Mouse (Mus musculus): Measurements from ENCODE around the gene Adamtsl5. TPM values are rescaled to one million over a fixed set of nuclear protein-coding genes. Genes with fewer than 3 reads are reported as not detected.

Gene Adamtsl5
- polyA plus RNA-seq, 1 experiment from 2014 or later = 1.1 TPM

- Histone ChIP-seq H3K27me3 (replicated peaks) (peaks cover 17% of the 10 kb centered on the region; the same call in 1 of the 2 replicates), H3K9me3 (no peaks in the 10 kb centered on the region), H3K4me3 (no peak overlapping the region), H3K4me2 (replicated peaks) (peak overlapping the region; percentile 86), H3K27ac (no peak overlapping the region), H3K9ac (peak overlapping the region; percentile 95; the same call in 1 of the 2 replicates), H3K36me3 (peaks cover 31% of the 10 kb centered on the region), H3K4me1 (peaks cover 75% of the 10 kb centered on the region)
- WGBS = 75% methylated on average over 8 of the region's 8 CpGs
- ATAC-seq (ENCODE audit: low FRiP score, low read depth) = no peak
Observed at GRCm38 (mm10) chr10:80297526-80298133, 50.6 kb downstream of the Adamtsl5 start.

- Histone ChIP-seq H3K4me2 (replicated peaks) (peak overlapping the region; percentile 78), H3K27me3 (replicated peaks) (peaks cover 15% of the 10 kb centered on the region; the same call in 1 of the 2 replicates), H3K36me3 (peaks cover 23% of the 10 kb centered on the region), H3K4me1 (peaks cover 67% of the 10 kb centered on the region), H3K9ac (peak overlapping the region; percentile 95; the same call in 1 of the 2 replicates), H3K9me3 (no peaks in the 10 kb centered on the region), H3K27ac (peak overlapping the region; percentile 53; the same call in 1 of the 2 replicates), H3K4me3 (peak overlapping the region; percentile 2; the same call in 1 of the 2 replicates)
- ATAC-seq (ENCODE audit: low FRiP score, low read depth) = no peak
- WGBS = 73% methylated on average over 5 of the region's 5 CpGs
Observed at GRCm38 (mm10) chr10:80296824-80297223, 51.4 kb downstream of the Adamtsl5 start.

- under 1% methylated on average over 26 of the region's 26 CpGs for WGBS
- H3K27ac ChIP-seq = peak within 1 kb of the TSS; percentile 71
- H3K36me3 ChIP-seq = peaks cover 19% of the 10 kb centered on the region
- peaks cover 12% of the 10 kb centered on the region; the same call in 1 of the 2 replicates for H3K27me3 ChIP-seq (replicated peaks)
- H3K4me1 ChIP-seq = peaks cover 61% of the 10 kb centered on the region
- peak; percentile 55 for ATAC-seq (ENCODE audit: low FRiP score, low read depth)
- H3K9ac ChIP-seq = peak within 1 kb of the TSS; percentile 95
- no peaks in the 10 kb centered on the region for H3K9me3 ChIP-seq
- H3K4me3 ChIP-seq = peak within 1 kb of the TSS; percentile 43
- H3K4me2 ChIP-seq (replicated peaks) = peak within 1 kb of the TSS; percentile 84
Observed at GRCm38 (mm10) chr10:80295618-80296425, 52.4 kb downstream of the Adamtsl5 start, which contains the start of gene Apc2. Gene Apc2, plus strand, starts transcription at chr10:80295977.

- Histone ChIP-seq H3K27me3 (replicated peaks) (0 out of 2 replicates have a peak, but pooled peaks cover 7% of the 10 kb centered on the region), H3K9me3 (no peaks in the 10 kb centered on the region), H3K4me1 (peaks cover 55% of the 10 kb centered on the region), H3K9ac (no peak overlapping the region), H3K36me3 (peaks cover 19% of the 10 kb centered on the region), H3K4me3 (no peak overlapping the region), H3K27ac (no peak overlapping the region), H3K4me2 (replicated peaks) (peak overlapping the region; percentile 84)
- ATAC-seq (ENCODE audit: low FRiP score, low read depth) = no peak
- 40% methylated on average over 7 of the region's 7 CpGs for WGBS
Observed at GRCm38 (mm10) chr10:80294788-80295303, 53.4 kb downstream of the Adamtsl5 start.

- 78% methylated on average over 4 of the region's 4 CpGs for WGBS
- no peak overlapping the region; the same call in 1 of the 2 replicates for H3K9ac ChIP-seq
- peaks cover 19% of the 10 kb centered on the region for H3K36me3 ChIP-seq
- ATAC-seq (ENCODE audit: low FRiP score, low read depth) = no peak
- no peak overlapping the region for H3K27ac ChIP-seq
- H3K4me1 ChIP-seq = peaks cover 50% of the 10 kb centered on the region
- no peaks in the 10 kb centered on the region for H3K9me3 ChIP-seq
- 0 out of 2 replicates have a peak overlapping the region, but pooled peaks have one; percentile 91 for H3K4me3 ChIP-seq
- H3K27me3 ChIP-seq (replicated peaks) = 0 out of 2 replicates have a peak, but pooled peaks cover 6% of the 10 kb centered on the region
- H3K4me2 ChIP-seq (replicated peaks) = peak overlapping the region; percentile 84
Observed at GRCm38 (mm10) chr10:80294311-80294710, 53.9 kb downstream of the Adamtsl5 start.

GRCm38 (mm10) chr10:80293325-80293724, 54.9 kb downstream of the Adamtsl5 start:
- H3K4me2 ChIP-seq (replicated peaks) = peak overlapping the region; percentile 84
- ATAC-seq (ENCODE audit: low FRiP score, low read depth) = no peak
- no peak overlapping the region for H3K27ac ChIP-seq
- H3K9ac ChIP-seq = peak overlapping the region; percentile 97
- H3K27me3 ChIP-seq (replicated peaks) = no peaks in the 10 kb centered on the region
- peaks cover 46% of the 10 kb centered on the region for H3K4me1 ChIP-seq
- peak overlapping the region; percentile 91 for H3K4me3 ChIP-seq
- peaks cover 26% of the 10 kb centered on the region for H3K36me3 ChIP-seq
- no peaks in the 10 kb centered on the region for H3K9me3 ChIP-seq
- 32% methylated on average over 14 of the region's 14 CpGs for WGBS

- peaks cover 38% of the 10 kb centered on the region for H3K4me1 ChIP-seq
Observed at GRCm38 (mm10) chr10:80292251-80293146, 55.7 kb downstream of the Adamtsl5 start, which contains the start of gene Rps15. Gene Rps15, plus strand, starts transcription at chr10:80292453.

More at GRCm38 (mm10) chr10:80292251-80293146, 55.7 kb downstream of the Adamtsl5 start, which contains the start of gene Rps15:
- Histone ChIP-seq H3K4me3 (peak within 1 kb of the TSS; percentile 91), H3K27me3 (replicated peaks) (no peaks in the 10 kb centered on the region), H3K4me2 (replicated peaks) (peak within 1 kb of the TSS; percentile 84), H3K36me3 (peaks cover 33% of the 10 kb centered on the region), H3K9ac (peak within 1 kb of the TSS; percentile 97), H3K9me3 (no peaks in the 10 kb centered on the region), H3K27ac (peak within 1 kb of the TSS; percentile 79; the same call in 1 of the 2 replicates)
- ATAC-seq (ENCODE audit: low FRiP score, low read depth) = peak; percentile 74
- WGBS = under 1% methylated on average over 72 of the region's 72 CpGs

Small RNA genes within 50 kb of the gene (microRNA-seq; reads per million reads assigned to microRNA genes)
- not detected for gene Gm22721

Other genes starting within 250 kb of the Adamtsl5 start
- 15.1 and 15.4 TPM in 2 replicates for gene Sbno2, start 242.8 kb downstream of the Adamtsl5 start, polyA plus RNA-seq (2016; fragmentation: Nextera tagmentation; extraction: Ambion mirVana)
- gene Stk11, start 232.6 kb downstream of the Adamtsl5 start, polyA plus RNA-seq (2016; fragmentation: Nextera tagmentation; extraction: Ambion mirVana) = 17.4 and 23.9 TPM in 2 replicates
- gene Atp5d, start 209.8 kb downstream of the Adamtsl5 start, polyA plus RNA-seq (2016; fragmentation: Nextera tagmentation; extraction: Ambion mirVana) = 396 and 422 TPM in 2 replicates
- 26.5 and 27.3 TPM in 2 replicates for gene Cbarp, start 207.6 kb downstream of the Adamtsl5 start, polyA plus RNA-seq (2016; fragmentation: Nextera tagmentation; extraction: Ambion mirVana)
- 40.8 and 45.1 TPM in 2 replicates for gene Midn, start 200.1 kb downstream of the Adamtsl5 start, polyA plus RNA-seq (2016; fragmentation: Nextera tagmentation; extraction: Ambion mirVana)
- gene Cirbp, start 182.4 kb downstream of the Adamtsl5 start, polyA plus RNA-seq (2016; fragmentation: Nextera tagmentation; extraction: Ambion mirVana) = 262 and 273 TPM in 2 replicates
- gene 1600002K03Rik, start 175.5 kb downstream of the Adamtsl5 start, polyA plus RNA-seq (2016; fragmentation: Nextera tagmentation; extraction: Ambion mirVana) = 14.9 and 15.7 TPM in 2 replicates
- gene Efna2, start 168.9 kb downstream of the Adamtsl5 start, polyA plus RNA-seq (2016; fragmentation: Nextera tagmentation; extraction: Ambion mirVana) = 47.9 and 48.0 TPM in 2 replicates
- 52.1 and 54.6 TPM in 2 replicates for gene Mum1, start 122.0 kb downstream of the Adamtsl5 start, polyA plus RNA-seq (2016; fragmentation: Nextera tagmentation; extraction: Ambion mirVana)
- gene Ndufs7, start 99.3 kb downstream of the Adamtsl5 start, polyA plus RNA-seq (2016; fragmentation: Nextera tagmentation; extraction: Ambion mirVana) = 214 and 227 TPM in 2 replicates
- gene Gamt, start 87.4 kb downstream of the Adamtsl5 start, polyA plus RNA-seq (2016; fragmentation: Nextera tagmentation; extraction: Ambion mirVana) = 37.9 and 38.6 TPM in 2 replicates
- 66.6 TPM in 2 replicates for gene Dazap1, start 86.9 kb downstream of the Adamtsl5 start, polyA plus RNA-seq (2016; fragmentation: Nextera tagmentation; extraction: Ambion mirVana)
- 643 and 654 TPM in 2 replicates for gene Rps15, start 56.0 kb downstream of the Adamtsl5 start, polyA plus RNA-seq (2016; fragmentation: Nextera tagmentation; extraction: Ambion mirVana)
- 160 and 175 TPM in 2 replicates for gene Apc2, start 52.4 kb downstream of the Adamtsl5 start, polyA plus RNA-seq (2016; fragmentation: Nextera tagmentation; extraction: Ambion mirVana)
- gene 2310011J03Rik, start 27.9 kb downstream of the Adamtsl5 start, polyA plus RNA-seq (2016; fragmentation: Nextera tagmentation; extraction: Ambion mirVana) = 37.7 and 41.1 TPM in 2 replicates
- gene Pcsk4, start 18.9 kb downstream of the Adamtsl5 start, polyA plus RNA-seq (2016; fragmentation: Nextera tagmentation; extraction: Ambion mirVana) = 2.2 and 2.3 TPM in 2 replicates
- gene Reep6, start 18.5 kb downstream of the Adamtsl5 start, polyA plus RNA-seq (2016; fragmentation: Nextera tagmentation; extraction: Ambion mirVana) = 3.4 and 3.6 TPM in 2 replicates
- 0.29 and 0.49 TPM in 2 replicates for gene Plk5, start 8.0 kb upstream of the Adamtsl5 start, polyA plus RNA-seq (2016; fragmentation: Nextera tagmentation; extraction: Ambion mirVana)
- 23.6 and 26.5 TPM in 2 replicates for gene Mex3d, start 39.2 kb upstream of the Adamtsl5 start, polyA plus RNA-seq (2016; fragmentation: Nextera tagmentation; extraction: Ambion mirVana)
- gene Mbd3, start 51.1 kb upstream of the Adamtsl5 start, polyA plus RNA-seq (2016; fragmentation: Nextera tagmentation; extraction: Ambion mirVana) = 304 and 314 TPM in 2 replicates
- gene Uqcr11, start 58.4 kb upstream of the Adamtsl5 start, polyA plus RNA-seq (2016; fragmentation: Nextera tagmentation; extraction: Ambion mirVana) = 436 and 478 TPM in 2 replicates
- gene Tcf3, start 85.2 kb upstream of the Adamtsl5 start, polyA plus RNA-seq (2016; fragmentation: Nextera tagmentation; extraction: Ambion mirVana) = 156 and 166 TPM in 2 replicates
- 1.0 and 1.2 TPM in 2 replicates for gene Onecut3, start 146.4 kb upstream of the Adamtsl5 start, polyA plus RNA-seq (2016; fragmentation: Nextera tagmentation; extraction: Ambion mirVana)
- 1.0 TPM in 2 replicates for gene Atp8b3, start 190.7 kb upstream of the Adamtsl5 start, polyA plus RNA-seq (2016; fragmentation: Nextera tagmentation; extraction: Ambion mirVana)
- gene Rexo1, start 213.1 kb upstream of the Adamtsl5 start, polyA plus RNA-seq (2016; fragmentation: Nextera tagmentation; extraction: Ambion mirVana) = 35.6 and 35.9 TPM in 2 replicates
- gene Klf16, start 228.9 kb upstream of the Adamtsl5 start, polyA plus RNA-seq (2016; fragmentation: Nextera tagmentation; extraction: Ambion mirVana) = 7.3 and 7.5 TPM in 2 replicates
- gene Abhd17a, start 241.9 kb upstream of the Adamtsl5 start, polyA plus RNA-seq (2016; fragmentation: Nextera tagmentation; extraction: Ambion mirVana) = 126 and 127 TPM in 2 replicates

Measured in neural tube, embryonic 12.5 days (tissue).